Mouse (Mus musculus): ENCODE results near the gene Trio. TPM values are rescaled to one million over a fixed set of nuclear protein-coding genes. Genes with fewer than 3 reads are reported as not detected.
A peak's percentile ranks its signal among the peaks of the same experiment; 100 is the strongest.

Gene Trio
- polyA plus RNA-seq, 1 experiment from 2014 or later: 48.5 TPM

DNA sequence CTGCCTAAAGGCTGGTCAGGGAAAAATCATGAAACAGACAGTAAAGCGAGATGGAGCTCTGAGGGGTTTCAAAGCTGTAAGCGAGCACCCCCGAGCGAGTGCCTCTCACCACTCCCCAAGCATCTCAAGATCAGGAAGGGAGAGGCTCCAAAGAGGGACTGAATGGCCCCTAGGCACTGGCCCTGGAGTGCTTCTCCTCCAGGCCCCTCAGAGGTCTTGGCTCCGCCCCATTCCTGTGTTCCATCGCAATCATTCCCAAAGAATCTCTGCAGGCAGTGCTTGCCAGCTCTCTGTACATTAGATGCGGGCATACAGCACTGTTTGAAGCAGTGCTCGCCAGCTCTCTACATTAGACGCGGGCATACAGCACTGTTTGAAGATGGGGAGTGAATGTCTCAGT lies 219.4 kb downstream of the Trio start:
- H3K9me3 ChIP-seq (replicated peaks): no peaks in the 10 kb centered on the region
- H3K27ac ChIP-seq: no peak overlapping the region
- no peak for ATAC-seq (ENCODE audit: low FRiP score)
- no peak overlapping the region for H3K4me2 ChIP-seq (replicated peaks)
- no peak overlapping the region for H3K9ac ChIP-seq
- H3K4me1 ChIP-seq: peaks cover 43% of the 10 kb centered on the region
- WGBS: 78% methylated on average over 10 of the region's 10 CpGs
- no peaks in the 10 kb centered on the region for H3K27me3 ChIP-seq
- no peak overlapping the region for H3K4me3 ChIP-seq
- peaks cover 38% of the 10 kb centered on the region for H3K36me3 ChIP-seq

DNA sequence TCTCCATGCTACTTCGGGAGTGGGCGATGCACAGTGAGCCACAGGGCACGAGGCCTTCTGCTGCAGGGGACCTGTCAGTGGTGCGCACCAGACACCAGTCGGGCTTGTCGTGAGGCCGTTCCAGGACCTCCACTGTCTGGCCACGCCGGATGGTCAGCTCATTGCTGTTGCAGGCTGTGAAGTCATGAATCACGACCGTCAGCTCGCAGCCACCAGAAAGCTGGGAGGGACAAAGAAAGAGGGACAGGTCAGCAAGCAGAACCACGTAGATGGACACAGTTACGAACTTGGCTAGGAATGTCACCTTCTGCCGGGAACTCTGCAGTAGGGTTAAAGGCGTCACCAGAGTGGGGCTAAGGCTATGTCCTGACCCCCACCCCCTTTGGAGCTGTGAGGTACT lies 220.0 kb downstream of the Trio start:
- H3K9ac ChIP-seq: no peak overlapping the region
- ATAC-seq (ENCODE audit: low FRiP score): no peak
- 89% methylated on average over 16 of the region's 16 CpGs for WGBS
- no peaks in the 10 kb centered on the region for H3K9me3 ChIP-seq (replicated peaks)
- peaks cover 43% of the 10 kb centered on the region for H3K4me1 ChIP-seq
- no peaks in the 10 kb centered on the region for H3K27me3 ChIP-seq
- H3K27ac ChIP-seq: no peak overlapping the region
- peaks cover 38% of the 10 kb centered on the region for H3K36me3 ChIP-seq
- no peak overlapping the region for H3K4me2 ChIP-seq (replicated peaks)
- no peak overlapping the region for H3K4me3 ChIP-seq

DNA sequence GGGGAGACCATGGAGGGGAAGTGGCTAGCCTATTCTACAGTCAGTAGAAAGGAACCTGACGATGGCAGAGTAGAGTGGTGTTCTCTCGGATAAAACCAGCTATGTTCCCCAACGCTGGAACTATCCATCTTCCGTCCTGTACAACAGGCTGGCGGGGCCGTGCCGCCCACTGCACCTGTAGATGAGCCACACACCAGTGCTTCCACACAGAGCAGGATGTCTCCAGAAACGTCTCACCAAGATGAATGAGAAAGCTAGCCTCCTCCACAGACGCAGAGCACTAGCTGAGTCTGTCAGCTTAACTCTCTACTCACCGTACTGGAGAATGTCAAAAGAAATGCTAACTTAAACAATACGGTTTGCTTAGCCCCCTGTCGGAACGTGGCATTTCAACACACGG lies 221.2 kb downstream of the Trio start:
- H3K4me1 ChIP-seq: peaks cover 38% of the 10 kb centered on the region
- H3K9ac ChIP-seq: no peak overlapping the region
- H3K36me3 ChIP-seq: peaks cover 38% of the 10 kb centered on the region
- H3K27ac ChIP-seq: peak overlapping the region; percentile 62; the same call in 1 of the 2 replicates
- 74% methylated on average over 14 of the region's 14 CpGs for WGBS
- no peaks in the 10 kb centered on the region for H3K9me3 ChIP-seq (replicated peaks)
- ATAC-seq (ENCODE audit: low FRiP score): 0 out of 2 replicates have a peak, but pooled peaks have one; percentile 9
- H3K4me2 ChIP-seq (replicated peaks): no peak overlapping the region
- no peaks in the 10 kb centered on the region for H3K27me3 ChIP-seq
- H3K4me3 ChIP-seq: no peak overlapping the region

DNA sequence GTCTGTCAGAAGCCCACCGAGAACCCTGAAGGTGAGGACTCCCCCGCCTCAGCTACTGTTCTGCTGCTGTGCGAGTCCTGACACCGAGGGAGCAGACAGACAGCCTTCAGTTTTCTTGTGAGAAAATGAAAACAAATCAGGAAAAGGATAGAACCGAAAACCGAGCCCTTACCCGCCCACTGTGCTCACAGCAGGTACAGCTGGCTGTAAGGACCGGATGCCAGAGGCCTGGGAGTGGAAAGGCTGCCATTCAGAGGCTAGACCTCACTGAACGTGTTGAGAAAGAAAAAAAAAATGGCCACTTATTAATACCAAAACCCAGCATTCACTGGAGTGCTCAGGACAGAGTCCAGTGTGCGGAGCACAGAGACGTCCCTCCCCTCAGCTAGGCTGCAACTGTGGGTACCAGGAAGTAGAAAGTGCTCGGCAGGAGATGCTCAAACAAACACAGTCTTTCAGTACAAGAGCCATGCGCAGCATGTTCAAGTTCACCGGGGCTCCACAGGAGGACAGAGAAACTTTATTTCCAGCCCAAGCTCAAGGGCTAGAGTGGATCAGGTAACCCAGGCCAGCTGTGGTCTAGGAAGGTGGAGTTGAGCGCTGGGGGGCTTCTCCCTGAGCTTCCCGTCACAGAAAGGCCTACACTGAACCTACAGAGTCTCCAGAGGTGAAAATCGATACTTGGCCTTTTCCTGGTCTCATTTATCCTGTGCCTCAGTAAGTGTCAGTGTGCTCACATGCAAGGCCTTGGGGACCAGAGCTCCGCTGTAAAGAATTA lies 221.9 kb downstream of the Trio start:
- 61% methylated on average over 18 of the region's 18 CpGs for WGBS
- Histone ChIP-seq H3K27ac (peak overlapping the region; percentile 62), H3K4me1 (peaks cover 33% of the 10 kb centered on the region), H3K36me3 (peaks cover 44% of the 10 kb centered on the region), H3K4me3 (no peak overlapping the region), H3K9ac (no peak overlapping the region), H3K9me3 (replicated peaks) (no peaks in the 10 kb centered on the region), H3K4me2 (replicated peaks) (no peak overlapping the region), H3K27me3 (no peaks in the 10 kb centered on the region)
- ATAC-seq (ENCODE audit: low FRiP score): 0 out of 2 replicates have a peak, but pooled peaks have one; percentile 17

DNA sequence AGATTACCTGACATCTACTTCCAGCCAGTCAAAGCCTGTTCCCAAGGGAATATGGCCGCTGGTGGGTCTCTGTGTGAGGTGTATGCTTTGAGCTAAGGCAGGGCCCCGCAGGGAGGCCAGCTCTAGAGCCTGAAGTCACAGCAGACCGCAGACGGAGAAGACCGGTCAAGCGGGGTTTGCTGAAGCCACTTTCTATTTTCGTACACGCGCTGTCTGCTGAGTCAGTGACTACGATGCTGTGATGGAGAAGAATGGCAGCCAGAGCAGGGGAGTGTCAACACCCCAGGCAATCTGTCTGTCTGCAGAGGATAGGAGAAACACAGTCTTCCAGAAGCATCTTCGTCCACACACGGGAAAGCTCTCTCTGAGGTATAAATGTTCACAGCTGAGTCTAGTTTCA lies 223.4 kb downstream of the Trio start:
- Histone ChIP-seq H3K9me3 (replicated peaks) (no peaks in the 10 kb centered on the region), H3K27me3 (no peaks in the 10 kb centered on the region), H3K4me1 (peaks cover 33% of the 10 kb centered on the region), H3K36me3 (peaks cover 50% of the 10 kb centered on the region), H3K4me2 (replicated peaks) (no peak overlapping the region), H3K9ac (no peak overlapping the region), H3K27ac (peak overlapping the region; percentile 62; the same call in 1 of the 2 replicates), H3K4me3 (no peak overlapping the region)
- ATAC-seq (ENCODE audit: low FRiP score): no peak
- 71% methylated on average over 12 of the region's 12 CpGs for WGBS

DNA sequence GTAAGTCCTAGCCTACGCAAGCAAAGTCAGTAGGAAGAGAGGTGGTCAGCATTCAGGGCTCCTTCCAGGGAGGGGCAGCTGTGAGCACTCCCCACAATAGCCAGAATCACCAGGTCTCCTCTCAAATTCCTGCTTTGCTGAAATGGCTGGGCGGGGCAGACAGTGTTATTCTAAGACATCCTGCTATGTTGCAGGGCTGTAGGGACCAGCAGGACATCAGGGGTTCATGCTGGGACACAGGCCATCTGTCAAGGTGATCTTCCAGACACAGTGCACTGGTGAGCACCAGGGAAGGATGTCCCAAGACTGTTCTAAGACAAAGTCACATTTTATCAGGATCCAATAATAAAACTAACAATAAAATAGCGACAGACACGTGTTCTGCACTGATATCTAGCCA lies 224.5 kb downstream of the Trio start:
- H3K4me1 ChIP-seq: peaks cover 28% of the 10 kb centered on the region
- no peak overlapping the region for H3K9ac ChIP-seq
- no peak overlapping the region for H3K4me3 ChIP-seq
- H3K36me3 ChIP-seq: peaks cover 53% of the 10 kb centered on the region
- no peak for ATAC-seq (ENCODE audit: low FRiP score)
- H3K27me3 ChIP-seq: no peaks in the 10 kb centered on the region
- H3K4me2 ChIP-seq (replicated peaks): no peak overlapping the region
- 64% methylated on average over 4 of the region's 4 CpGs for WGBS
- no peaks in the 10 kb centered on the region for H3K9me3 ChIP-seq (replicated peaks)
- no peak overlapping the region for H3K27ac ChIP-seq

DNA sequence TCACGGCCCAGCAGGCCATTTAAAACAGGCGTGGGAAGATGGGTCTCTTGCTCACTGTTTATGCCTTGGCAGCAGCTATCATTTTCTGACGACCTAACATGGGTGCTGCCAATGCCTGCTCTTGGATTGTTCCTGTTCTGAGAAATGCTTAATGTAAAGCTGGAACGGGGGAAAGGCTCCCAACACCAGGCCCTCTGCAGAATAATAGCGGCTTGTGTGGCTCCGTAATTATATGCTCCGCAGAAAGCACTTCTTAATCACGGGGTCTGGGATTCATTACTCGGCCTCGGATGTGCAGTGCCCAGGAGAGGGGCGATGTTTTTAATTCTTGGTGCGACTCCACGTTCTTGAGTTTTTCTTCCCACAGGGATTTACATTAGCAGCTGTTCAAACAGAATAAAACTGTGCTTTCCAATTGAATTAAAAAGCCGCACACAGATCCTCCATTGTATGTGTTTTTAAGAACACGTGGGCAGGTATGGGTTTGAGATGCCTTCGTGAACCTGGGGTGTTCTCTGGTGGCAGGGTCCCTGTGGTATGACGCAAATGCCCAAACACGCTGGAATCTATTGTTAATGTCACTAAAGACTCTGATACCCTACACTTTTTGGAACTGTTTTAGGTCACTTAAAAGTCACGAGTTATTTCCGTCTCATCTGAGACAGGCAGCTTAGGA lies 228.0 kb downstream of the Trio start:
- H3K9me3 ChIP-seq (replicated peaks): no peaks in the 10 kb centered on the region
- H3K4me2 ChIP-seq (replicated peaks): no peak overlapping the region
- H3K27me3 ChIP-seq: no peaks in the 10 kb centered on the region
- no peak overlapping the region for H3K9ac ChIP-seq
- ATAC-seq (ENCODE audit: low FRiP score): 0 out of 2 replicates have a peak, but pooled peaks have one; percentile 8
- peaks cover 31% of the 10 kb centered on the region for H3K4me1 ChIP-seq
- WGBS: 62% methylated on average over 20 of the region's 20 CpGs
- peak overlapping the region; percentile 79 for H3K27ac ChIP-seq
- H3K4me3 ChIP-seq: no peak overlapping the region
- H3K36me3 ChIP-seq: peaks cover 25% of the 10 kb centered on the region

DNA sequence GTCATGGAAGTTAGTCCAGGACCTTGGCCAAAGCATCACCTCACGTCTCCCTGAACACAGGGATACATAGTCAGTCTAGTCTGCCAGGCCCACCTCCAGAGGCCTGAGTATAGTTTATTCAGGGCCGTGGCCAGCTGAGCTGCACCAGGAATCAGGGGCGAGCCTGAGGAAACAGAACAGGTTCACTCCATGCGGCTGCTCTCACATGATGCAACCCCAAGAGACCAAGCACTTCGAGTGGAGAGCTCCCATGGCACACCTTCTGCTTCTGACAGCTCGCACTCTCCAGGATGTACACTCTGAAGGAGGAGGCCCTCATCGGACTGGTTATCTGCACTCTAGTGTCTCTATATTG lies 228.8 kb downstream of the Trio start:
- Histone ChIP-seq H3K27me3 (no peaks in the 10 kb centered on the region), H3K27ac (peak overlapping the region; percentile 79), H3K36me3 (peaks cover 19% of the 10 kb centered on the region), H3K4me1 (peaks cover 32% of the 10 kb centered on the region), H3K9me3 (replicated peaks) (no peaks in the 10 kb centered on the region), H3K4me3 (no peak overlapping the region), H3K4me2 (replicated peaks) (no peak overlapping the region), H3K9ac (no peak overlapping the region)
- ATAC-seq (ENCODE audit: low FRiP score): no peak
- WGBS: 76% methylated on average over 7 of the region's 7 CpGs

DNA sequence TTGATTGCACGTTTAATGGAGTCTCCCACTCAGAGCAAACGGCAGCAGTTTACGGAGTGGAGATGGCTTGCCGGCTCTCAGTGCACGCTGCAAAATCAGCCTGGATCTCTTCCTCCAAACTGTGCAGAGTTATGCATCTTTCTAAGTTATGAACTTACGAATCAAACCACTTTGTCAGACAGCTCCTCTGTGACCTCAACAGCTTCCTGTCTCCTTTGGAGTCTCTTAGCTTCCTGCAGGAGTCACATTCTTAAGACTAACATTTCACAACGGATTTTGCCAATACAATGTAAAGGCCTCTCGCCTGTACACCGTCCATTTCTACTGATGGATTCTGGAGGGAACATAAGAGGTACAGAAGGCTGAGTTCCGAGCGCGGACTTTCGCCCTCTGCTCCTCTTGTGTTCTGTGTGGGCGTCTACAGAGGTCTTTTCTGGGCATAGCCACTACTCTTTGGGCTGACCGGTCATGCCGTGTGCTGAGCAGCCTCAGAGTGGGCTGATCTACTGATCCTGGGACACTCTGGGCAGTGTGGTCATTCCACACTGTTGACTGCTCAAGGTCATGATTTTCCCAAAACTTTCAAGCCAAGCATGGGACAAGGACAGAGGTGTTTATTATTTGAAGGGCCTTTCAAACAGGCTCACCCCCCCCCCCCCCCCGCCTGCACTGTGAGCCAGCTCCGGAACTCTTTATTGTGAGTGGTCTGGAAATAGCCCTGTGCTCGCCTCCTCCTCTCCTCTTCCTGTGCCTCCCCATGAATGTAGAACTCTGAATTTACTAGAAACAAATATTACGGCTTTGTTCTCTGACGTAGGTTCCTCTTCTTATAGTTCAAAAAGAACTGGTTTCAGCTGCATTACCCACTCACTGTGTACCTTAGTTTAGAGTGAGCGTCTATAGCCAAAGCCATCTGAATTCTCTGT lies 229.4 kb downstream of the Trio start:
- WGBS: 83% methylated on average over 22 of the region's 22 CpGs
- H3K9me3 ChIP-seq (replicated peaks): no peaks in the 10 kb centered on the region
- peak overlapping the region; percentile 79 for H3K27ac ChIP-seq
- no peaks in the 10 kb centered on the region for H3K27me3 ChIP-seq
- no peak overlapping the region for H3K4me2 ChIP-seq (replicated peaks)
- H3K36me3 ChIP-seq: peaks cover 19% of the 10 kb centered on the region
- ATAC-seq (ENCODE audit: low FRiP score): no peak
- H3K9ac ChIP-seq: no peak overlapping the region
- H3K4me3 ChIP-seq: no peak overlapping the region
- peaks cover 32% of the 10 kb centered on the region for H3K4me1 ChIP-seq

DNA sequence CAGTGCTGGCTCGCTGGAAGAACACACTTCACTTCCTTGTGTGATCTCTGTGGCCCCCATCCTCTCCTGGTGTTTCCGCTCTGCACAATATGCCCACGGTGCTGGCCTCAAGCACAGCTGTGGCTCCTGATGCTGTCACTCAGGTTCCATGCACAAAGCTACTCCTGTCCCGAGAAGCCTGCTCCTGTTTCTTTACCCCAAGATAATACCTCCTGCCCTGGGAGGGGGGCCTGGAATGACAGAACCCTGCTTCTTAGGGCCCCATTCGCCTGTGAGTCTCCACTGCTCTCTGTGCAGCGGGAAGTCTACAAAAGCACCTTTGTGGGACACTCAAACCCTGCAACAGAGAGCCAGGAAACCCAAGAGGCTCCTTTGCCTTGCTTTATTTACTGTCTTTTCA lies 232.4 kb downstream of the Trio start:
- Histone ChIP-seq H3K27me3 (no peaks in the 10 kb centered on the region), H3K4me1 (peaks cover 51% of the 10 kb centered on the region), H3K36me3 (peaks cover 6% of the 10 kb centered on the region; the same call in 1 of the 2 replicates), H3K4me3 (no peak overlapping the region), H3K27ac (peak overlapping the region; percentile 80), H3K9me3 (replicated peaks) (no peaks in the 10 kb centered on the region), H3K9ac (no peak overlapping the region), H3K4me2 (replicated peaks) (no peak overlapping the region)
- WGBS: 47% methylated on average over 6 of the region's 6 CpGs
- ATAC-seq (ENCODE audit: low FRiP score): no peak

DNA sequence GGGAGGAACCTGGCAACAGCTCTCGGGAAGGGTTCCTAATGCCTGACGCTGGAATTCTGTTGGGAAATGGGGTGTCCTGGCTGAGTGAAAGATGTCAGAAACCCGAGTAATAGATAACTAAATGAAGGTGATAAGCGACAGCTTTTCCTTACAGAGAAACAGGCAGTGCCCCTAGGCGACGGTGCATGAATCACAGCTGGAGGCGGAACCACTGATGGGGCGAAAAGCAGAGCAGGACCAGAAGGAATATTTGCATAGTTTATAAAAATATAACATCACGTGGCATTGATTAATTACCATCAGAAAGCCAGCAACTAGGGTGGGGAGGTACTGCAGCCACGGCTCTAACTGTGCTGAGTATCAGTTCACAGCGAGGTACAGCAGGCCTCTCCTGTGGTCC lies 233.2 kb downstream of the Trio start:
- 53% methylated on average over 11 of the region's 11 CpGs for WGBS
- peak overlapping the region; percentile 80 for H3K27ac ChIP-seq
- H3K4me2 ChIP-seq (replicated peaks): no peak overlapping the region
- H3K4me3 ChIP-seq: no peak overlapping the region
- H3K4me1 ChIP-seq: peaks cover 59% of the 10 kb centered on the region
- H3K27me3 ChIP-seq: no peaks in the 10 kb centered on the region
- H3K9me3 ChIP-seq (replicated peaks): no peaks in the 10 kb centered on the region
- ATAC-seq (ENCODE audit: low FRiP score): peak; percentile 24; the same call in 1 of the 2 replicates
- H3K36me3 ChIP-seq: 0 out of 2 replicates have a peak, but pooled peaks cover 2% of the 10 kb centered on the region
- no peak overlapping the region for H3K9ac ChIP-seq

DNA sequence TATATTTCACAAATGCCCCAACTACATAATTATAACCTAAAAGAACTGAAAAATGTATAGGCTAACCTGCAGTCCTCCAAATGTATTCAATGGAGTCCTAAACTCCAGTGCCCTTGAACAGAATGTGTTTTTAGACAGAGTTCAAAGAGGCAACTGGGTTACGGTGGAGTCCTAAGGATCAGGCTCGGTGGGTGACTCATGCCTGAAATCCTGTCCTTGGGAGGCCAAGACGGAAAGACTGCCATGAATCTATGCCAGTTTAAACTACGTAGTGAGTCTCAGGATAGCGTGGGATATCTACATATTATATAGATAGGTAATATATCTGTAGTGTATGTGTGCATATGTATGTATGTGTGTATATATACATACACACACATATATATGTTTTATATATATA lies 234.5 kb downstream of the Trio start:
- peaks cover 72% of the 10 kb centered on the region for H3K4me1 ChIP-seq
- no peaks in the 10 kb centered on the region for H3K36me3 ChIP-seq
- 88% methylated on average over 5 of the region's 5 CpGs for WGBS
- no peaks in the 10 kb centered on the region for H3K9me3 ChIP-seq (replicated peaks)
- no peaks in the 10 kb centered on the region for H3K27me3 ChIP-seq
- H3K27ac ChIP-seq: no peak overlapping the region
- H3K4me3 ChIP-seq: no peak overlapping the region
- ATAC-seq (ENCODE audit: low FRiP score): no peak
- H3K4me2 ChIP-seq (replicated peaks): no peak overlapping the region
- no peak overlapping the region for H3K9ac ChIP-seq
